Mouse (Mus musculus) CH12F3 (cell line): Measurements from ENCODE around the gene Kansl1.
"Not testable (repeated sequence)": the region's sequence is repeated elsewhere in the genome, so short reads cannot be mapped to it uniquely, and the experiment has no call there.

ENCODE experiments used
- in situ Hi-C: fragments of 300-500 bp; cut with MboI; formaldehyde crosslinking; loops from 2 replicates; pipeline ENCODE4 v1.14.3; 2020; ENCODE audit warnings: low sequenced_read_pairs

Kansl1 gene

GRCm38 (mm10) chr11:104468751-104469268 lies at the start of gene Kansl1:
TSS of gene Kansl1 (minus strand) at chr11:104468861.
- in situ Hi-C loops, result no loop called here

- in situ Hi-C loops, result no loop called here
These were observed 43.8 kb upstream of the Kansl1 start for GRCm38 (mm10) chr11:104512436-104512835.

GRCm38 (mm10) chr11:104510606-104511005 lies 41.9 kb upstream of the Kansl1 start:
- in situ Hi-C loops, result no loop called here

GRCm38 (mm10) chr11:104508455-104508854 lies 39.8 kb upstream of the Kansl1 start:
- in situ Hi-C loops, result no loop called here

- in situ Hi-C loops, result no loop called here
These were observed 19.6 kb upstream of the Kansl1 start for GRCm38 (mm10) chr11:104488292-104488691.

GRCm38 (mm10) chr11:104481971-104482370 lies 13.3 kb upstream of the Kansl1 start:
- in situ Hi-C loops, result no loop called here

- in situ Hi-C loops, result no loop called here
These were observed 10.8 kb upstream of the Kansl1 start for GRCm38 (mm10) chr11:104479505-104479904.

- in situ Hi-C loops, result no loop called here
These were observed 742 bp upstream of the Kansl1 start for GRCm38 (mm10) chr11:104469371-104469835.

GRCm38 (mm10) chr11:104467698-104468097 lies 963 bp downstream of the Kansl1 start:
- in situ Hi-C loops, result no loop called here

GRCm38 (mm10) chr11:104461551-104461950 lies 7.1 kb downstream of the Kansl1 start:
- in situ Hi-C loops, result no loop called here

GRCm38 (mm10) chr11:104459671-104460070 lies 9.0 kb downstream of the Kansl1 start:
- in situ Hi-C loops, result loop anchor here (10.0 kb wide), 1 partner anchor 135 kb away; no protein-coding TSS in a partner anchor

GRCm38 (mm10) chr11:104458507-104458906 lies 10.2 kb downstream of the Kansl1 start:
- in situ Hi-C loops, result loop anchor here (10.0 kb wide), 1 partner anchor 134 kb away; no protein-coding TSS in a partner anchor

GRCm38 (mm10) chr11:104452709-104453108 lies 16.0 kb downstream of the Kansl1 start:
- in situ Hi-C loops, result loop anchor here (10.0 kb wide), 1 partner anchor 128 kb away; no protein-coding TSS in a partner anchor

GRCm38 (mm10) chr11:104451239-104451638 lies 17.4 kb downstream of the Kansl1 start:
- in situ Hi-C loops, result loop anchor here (10.0 kb wide), 1 partner anchor 126 kb away; no protein-coding TSS in a partner anchor

- in situ Hi-C loops, result not testable (repeated sequence)
These were observed 20.2 kb downstream of the Kansl1 start for GRCm38 (mm10) chr11:104448499-104448898.

GRCm38 (mm10) chr11:104445538-104445937 lies 23.1 kb downstream of the Kansl1 start:
- in situ Hi-C loops, result no loop called here

- in situ Hi-C loops, result no loop called here
These were observed 23.6 kb downstream of the Kansl1 start for GRCm38 (mm10) chr11:104445044-104445443.

- in situ Hi-C loops, result no loop called here
These were observed 25.3 kb downstream of the Kansl1 start for GRCm38 (mm10) chr11:104443359-104443758.

- in situ Hi-C loops, result no loop called here
These were observed 26.1 kb downstream of the Kansl1 start for GRCm38 (mm10) chr11:104442333-104443136.

GRCm38 (mm10) chr11:104441475-104442332 lies 27.0 kb downstream of the Kansl1 start:
- in situ Hi-C loops, result no loop called here
